Mouse (Mus musculus) regulatory T cell (primary cell): ENCODE measurements at regions not wholly inside any gene's neighbourhood (a gene's known extent, or its start where the extent isn't known, plus 50 kb on each side); places are given as distances from the start of the nearest gene placed in this dataset.

Experiments
- in situ Hi-C: fragments of 300-600 bp; cut with MboI, MseI; formaldehyde crosslinking; loops from one replicate; pipeline ENCODE4 v1.15.1; 2025; ENCODE audit warnings: high pct_unique_total_duplicates

DNA sequence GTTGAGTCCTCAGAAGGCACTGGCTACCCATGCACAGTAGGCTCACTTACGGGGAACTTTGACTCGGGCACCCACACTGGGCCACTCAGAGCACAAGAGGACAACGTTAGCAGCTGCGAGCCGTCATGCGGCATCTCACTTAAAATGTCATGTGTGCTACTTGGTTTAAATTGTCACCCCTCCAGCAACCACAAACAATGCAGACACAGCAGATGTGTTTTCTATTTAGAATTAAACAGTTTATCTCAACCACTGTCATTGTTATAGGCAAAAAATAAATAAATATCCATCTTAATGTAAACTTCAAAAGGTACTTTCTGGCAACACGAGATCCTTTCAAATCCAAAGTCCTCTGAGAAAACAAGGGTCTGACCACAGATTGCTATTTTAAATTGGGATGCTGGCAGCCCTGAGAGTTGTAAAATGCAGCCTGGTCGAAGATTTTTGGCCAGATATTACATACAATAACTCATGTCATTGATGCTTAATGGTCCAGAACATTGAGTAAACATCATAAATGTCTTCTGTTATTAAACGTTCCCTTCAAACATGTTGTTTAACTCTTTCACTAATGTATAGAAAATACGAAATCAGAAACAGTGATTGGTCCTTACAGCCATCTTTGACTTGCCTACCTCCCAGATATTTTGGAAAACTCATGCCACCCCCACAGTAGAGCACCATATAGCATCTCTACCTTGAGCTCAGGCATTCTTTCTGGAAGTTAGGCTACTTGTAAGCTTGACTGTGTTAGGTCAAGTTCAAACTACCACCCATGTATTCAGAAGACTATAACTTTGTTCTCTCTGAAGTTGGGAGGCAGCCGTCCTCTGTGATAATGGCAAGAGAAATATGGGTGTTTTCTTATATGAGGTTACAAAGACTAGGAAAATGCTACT lies 232.8 kb upstream of the Tcf21 start:
- in situ Hi-C loops, result no loop called here

DNA sequence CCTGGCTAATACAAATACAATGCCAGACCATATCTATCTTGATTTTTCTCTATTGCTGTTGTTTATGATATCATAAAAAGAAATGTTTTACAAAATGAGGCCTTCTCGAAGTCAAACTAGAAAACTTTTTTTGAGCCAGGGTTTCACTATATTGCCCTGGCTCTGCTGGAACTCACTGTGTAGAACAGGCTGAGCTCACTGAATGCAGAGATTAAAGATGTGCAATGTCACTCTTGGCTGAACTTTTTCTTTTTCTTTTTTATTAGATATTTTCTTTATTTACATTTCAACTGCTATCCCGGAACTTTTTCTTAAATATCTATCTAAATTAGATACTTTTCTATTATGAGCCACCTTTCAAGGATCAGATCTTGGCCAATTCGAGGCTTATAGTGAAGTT lies 224.5 kb upstream of the Tcf21 start:
- in situ Hi-C loops, result no loop called here

DNA sequence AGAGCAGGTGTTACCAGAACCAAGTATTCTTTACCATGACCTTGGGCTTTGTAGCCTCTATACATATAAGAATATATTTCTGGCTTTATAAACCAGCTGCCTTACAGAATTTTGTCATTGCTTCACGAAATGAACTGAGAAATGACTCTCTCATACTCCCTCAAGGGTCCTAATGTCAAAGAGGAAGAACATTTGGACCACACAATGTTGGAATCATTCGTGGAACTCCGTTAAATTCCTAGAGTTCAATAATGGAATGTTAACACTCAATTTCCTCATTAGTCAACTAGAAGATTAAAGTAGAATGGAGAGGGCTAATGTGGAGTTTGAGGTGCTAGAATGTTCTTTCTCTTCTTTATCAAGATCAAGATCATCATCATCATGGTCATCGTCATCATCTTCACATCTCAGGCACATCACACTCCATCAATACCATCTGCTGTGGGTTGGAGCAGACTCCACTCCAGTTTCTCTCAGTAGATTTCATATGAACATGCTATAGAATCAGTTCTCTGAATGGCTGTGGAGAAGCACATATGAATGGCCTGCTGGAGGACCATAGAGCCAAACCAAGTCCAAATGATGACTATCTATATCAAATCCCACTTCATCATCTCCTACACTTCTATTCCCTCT lies 211.6 kb upstream of the Tcf21 start:
- in situ Hi-C loops, result no loop called here

DNA sequence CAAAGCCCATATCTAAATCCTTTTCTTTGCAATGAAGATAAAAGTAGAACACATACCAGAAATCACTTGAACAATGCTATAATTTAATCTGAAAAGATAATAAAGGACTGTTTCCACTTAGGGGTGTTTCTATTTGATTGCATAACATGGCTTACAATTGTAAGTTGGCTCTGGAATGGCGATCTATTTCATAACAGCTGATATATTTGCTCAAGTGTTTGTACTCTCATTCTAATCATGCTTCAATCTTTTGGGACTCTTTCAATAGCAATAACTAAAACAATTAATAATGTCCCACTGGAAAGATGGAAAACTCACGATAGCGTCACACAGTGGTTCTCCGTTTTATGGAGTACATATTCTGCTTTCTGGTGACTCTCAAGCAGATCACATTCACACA lies 208.0 kb upstream of the Tcf21 start:
- in situ Hi-C loops, result no loop called here

DNA sequence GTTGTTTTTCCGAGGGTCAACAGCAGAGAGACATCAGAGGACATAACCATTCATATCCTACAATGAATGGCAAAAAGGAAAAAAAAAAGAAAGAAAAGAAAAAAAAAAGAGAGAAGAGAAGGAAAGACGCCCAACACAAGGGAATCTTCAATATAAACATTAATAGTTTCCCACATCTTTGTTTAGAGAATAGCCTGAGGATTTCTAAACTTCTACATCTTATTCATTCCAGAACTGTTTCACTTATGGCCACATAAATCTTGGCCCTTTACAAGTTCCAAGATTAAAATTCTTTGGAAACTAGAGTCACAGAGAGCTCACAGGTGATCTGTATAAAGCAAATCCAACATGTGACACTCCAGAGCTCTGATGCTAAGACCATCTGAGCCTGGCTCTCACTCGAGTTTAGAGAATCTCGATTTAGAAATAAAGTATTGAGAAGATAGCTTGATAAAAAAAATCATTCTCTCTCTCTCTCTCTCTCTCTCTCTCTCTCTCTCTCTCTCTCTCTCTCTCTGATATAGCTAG lies 197.2 kb upstream of the Tcf21 start:
- in situ Hi-C loops, result no loop called here

DNA sequence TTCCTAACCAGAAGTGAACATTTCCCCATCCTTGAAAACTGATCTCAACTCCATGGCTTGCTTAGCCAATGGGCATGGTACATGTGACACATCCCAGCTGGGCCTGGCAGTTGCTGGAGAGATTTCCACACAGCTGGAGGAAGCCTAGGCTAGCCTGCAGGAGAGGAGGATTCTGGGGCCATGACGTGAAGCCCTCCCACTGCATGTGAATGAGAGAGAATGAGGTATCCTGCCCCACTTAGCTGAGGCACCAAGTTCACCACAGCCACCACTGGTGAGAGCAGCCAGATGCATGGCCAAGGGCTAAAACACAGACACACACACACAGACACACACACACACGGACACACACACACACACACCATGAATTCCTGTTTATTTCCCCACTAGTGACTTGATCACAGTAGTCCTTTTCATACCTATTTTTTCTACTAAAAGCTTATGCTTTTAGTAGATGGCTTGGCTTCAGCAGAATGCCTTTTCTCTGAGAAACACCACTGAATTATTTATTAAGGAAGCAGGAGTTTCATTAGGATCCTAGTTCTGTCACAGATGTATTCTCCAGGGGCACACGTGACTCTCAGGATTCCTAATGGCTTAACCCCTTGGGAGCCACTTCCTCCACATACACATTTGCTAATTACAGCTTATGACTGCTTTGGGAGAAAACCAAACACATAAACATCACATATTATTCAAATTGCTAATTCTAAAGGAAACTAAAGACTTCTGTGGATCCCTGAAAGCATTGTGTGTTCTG lies 196.1 kb upstream of the Tcf21 start:
- in situ Hi-C loops, result no loop called here

DNA sequence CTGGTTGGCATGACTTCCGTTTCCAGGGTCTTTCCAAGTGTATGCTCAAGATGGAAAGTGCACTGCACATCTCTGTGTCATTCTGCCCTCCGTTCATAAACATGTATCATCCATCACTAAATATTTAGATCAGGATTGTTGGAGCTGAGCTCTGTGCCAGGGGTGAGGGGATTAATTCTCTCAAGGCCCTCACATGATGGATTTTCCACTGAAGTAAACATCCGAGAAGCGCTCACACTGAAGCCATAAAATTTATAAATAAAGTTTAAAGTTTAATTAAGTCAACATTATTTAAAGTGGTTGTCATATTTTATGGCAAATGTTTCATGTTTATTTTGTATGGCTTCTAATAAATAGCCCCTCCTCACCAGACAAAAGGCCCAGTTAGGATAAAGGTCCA lies 190.7 kb upstream of the Tcf21 start:
- in situ Hi-C loops, result no loop called here

DNA sequence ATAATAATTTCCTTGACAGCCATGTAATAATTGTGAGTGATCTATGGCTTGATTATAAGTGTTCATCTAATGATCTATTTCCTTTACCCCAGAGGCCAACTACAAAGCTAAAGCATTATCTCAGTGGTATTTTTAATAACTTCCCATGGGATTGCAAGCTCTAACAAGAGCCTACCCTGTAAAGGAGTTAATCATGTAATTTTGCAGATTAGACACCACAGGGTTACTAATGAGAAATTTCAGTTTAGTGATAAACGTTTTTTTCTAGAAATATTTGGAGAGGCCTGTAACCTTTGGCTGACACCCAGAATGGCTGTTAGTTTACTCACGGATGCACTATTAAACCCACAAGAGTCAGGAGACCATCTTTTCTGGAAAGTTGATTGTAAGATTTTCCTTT lies 190.2 kb upstream of the Tcf21 start:
- in situ Hi-C loops, result no loop called here

DNA sequence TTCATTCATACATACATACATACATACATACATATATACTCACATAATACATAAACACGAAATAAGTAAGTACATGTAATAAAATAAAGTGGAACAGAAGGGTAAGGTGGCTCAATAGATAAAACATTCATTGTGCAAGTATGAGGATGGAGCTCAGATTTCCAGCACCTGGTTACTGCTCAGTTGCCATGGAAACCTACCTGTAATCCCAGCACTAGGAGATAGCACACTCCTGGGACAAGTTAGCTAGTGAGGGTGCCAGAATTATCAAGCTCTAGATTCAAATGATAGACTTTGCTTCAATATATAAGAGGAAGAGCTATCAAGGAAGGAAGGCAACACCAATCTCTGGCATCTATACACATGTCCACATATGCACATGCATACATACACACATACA lies 184.8 kb upstream of the Tcf21 start:
- in situ Hi-C loops, result no loop called here

DNA sequence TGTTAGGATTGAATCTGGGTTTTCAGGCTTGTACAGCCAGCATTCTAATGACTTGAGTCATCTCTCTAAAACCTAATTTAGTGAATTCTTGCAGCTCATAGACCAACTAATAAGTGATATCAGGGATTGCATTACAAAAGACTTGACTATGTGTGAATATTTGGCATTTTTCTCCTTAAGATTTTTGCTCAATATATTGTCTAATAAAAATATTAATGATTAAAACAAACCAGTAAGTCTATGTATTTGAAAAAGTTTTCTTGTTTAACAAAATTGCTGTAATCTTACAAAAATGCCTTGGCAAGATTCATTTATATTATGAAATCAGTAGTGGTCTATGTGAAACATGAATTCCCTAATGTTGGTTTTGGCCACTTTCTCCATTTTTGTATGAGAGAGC lies 183.7 kb upstream of the Tcf21 start:
- in situ Hi-C loops, result no loop called here

DNA sequence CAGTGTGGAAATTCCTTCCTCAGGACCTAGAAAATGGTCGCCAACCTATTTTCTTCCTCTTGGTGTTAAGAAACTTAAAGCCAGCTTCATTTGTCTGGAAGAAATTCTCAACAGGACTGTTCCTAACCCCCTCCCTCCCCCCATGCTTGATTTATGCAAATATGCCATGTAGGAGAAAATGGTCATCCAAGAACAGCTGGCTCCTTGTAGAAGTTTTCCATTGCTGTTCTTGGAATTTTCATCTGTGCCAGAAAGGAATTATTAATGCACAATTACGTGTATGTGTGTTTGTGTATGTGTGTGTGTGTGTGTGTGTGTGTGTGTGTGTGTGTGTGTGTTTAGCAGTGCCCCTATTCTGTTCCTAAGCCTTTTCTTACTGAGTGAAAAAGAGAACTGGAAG lies 178.6 kb upstream of the Tcf21 start:
- in situ Hi-C loops, result no loop called here

DNA sequence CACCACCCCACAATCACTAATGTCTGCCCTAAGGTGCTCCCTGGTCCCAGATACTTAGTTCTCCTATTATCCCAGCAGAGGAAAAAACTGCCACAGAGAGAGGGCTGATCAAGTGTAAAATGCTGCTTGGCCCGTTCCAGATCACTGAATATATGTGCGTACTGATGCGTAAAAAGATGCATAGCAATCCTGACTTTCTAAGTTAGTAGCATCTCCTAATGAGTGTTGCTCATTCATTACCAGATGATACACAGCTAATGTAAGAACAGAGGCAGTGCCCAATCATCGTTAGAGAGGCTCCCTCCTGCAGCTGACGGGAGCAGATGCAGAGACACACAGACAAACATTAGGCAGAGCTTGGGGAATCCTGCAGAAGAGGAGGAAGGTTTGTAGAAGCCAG lies 177.6 kb upstream of the Tcf21 start:
- in situ Hi-C loops, result no loop called here

DNA sequence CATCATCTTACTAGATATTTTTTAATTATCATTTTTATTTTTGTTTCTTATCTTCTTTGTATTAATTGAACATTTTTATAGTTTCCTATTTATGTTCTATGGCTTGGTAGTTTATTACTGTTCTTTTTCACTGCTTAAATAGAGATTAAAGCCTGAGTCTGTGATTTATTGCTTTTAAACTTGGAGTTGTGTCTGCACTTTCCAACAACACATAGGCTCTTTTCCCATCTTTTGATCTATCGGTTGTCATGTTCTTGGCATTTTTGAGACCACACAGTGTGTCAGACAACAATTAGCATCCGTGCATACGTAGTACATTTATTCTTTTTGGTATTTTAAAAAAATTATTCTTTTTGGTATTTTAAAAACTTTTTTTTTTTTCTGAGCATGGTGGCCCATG lies 173.2 kb upstream of the Tcf21 start:
- in situ Hi-C loops, result no loop called here

DNA sequence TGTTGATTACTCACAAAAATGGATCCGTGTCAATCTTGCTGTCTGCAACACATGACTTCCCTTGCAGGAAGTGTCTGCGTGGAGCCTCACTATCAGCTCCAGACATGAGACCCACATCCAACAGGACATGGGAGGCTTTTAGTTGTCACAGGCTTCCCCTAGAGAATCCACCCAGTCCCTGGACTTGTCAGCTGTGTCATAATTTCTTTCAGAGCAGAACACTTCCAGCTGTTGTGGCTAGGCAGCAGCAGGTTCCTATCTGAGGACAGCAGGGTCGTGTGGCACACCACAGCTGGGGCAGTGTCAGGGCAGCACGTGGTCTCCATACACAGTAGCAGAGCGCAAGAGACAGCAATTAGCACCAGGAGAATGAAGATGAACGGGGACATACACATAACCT lies 161.8 kb upstream of the Tcf21 start:
- in situ Hi-C loops, result no loop called here

DNA sequence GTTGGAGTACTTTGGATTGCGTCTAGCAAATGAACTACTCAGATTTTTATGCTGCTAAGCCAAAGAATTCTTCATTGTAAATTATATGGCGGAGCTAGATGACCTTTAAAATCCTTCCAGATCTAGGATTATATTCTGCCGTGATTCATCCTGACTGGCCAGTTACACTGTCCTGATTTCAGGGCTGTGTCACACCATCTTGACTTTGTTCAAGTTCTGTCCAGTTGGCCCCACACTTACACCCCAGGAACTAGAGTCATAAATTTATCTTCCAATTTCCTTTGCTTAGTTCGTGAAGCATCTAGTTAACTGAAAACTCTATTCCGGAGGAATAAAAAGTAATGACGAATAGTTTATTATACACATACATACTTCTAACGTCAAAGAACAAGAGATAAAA lies 158.5 kb upstream of the Tcf21 start:
- in situ Hi-C loops, result no loop called here

DNA sequence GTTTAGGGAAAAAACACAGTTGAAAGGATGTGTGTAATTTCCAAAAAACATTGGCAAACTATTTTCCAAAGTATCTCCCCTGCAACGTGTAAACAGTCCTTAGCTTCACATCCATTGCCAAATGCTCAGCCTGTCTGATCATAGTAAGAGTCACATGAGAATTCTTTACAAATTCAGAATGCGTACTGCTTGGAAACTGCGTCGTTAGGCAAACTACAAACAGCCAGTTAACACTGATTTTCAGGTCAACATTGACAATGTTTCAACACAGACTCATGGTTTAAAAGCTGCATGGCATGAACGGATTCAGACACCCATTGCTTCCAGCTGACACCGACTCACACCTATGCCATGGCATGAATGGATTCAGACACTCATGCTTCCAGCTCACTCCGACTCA lies 137.0 kb upstream of the Tcf21 start:
- in situ Hi-C loops, result no loop called here

DNA sequence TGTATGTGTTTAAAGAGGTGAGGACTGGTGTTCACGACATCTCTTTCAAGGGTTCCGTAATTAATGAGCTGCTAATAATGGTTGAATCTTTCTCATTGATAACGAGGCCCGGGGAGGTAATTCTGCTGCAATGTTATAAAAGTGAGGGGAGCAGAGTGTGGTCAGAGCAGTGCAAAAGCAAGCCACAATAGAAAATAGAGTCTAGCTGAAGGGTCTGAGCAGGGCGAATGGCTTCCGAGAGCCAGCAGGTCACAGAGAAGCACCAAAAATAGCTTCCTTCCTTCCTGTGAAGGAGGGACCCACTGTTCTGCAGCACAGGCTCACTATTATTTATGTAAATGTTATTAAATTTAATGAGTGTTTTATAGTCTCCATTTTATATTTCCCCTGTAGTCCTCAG lies 133.3 kb upstream of the Tcf21 start:
- in situ Hi-C loops, result no loop called here

DNA sequence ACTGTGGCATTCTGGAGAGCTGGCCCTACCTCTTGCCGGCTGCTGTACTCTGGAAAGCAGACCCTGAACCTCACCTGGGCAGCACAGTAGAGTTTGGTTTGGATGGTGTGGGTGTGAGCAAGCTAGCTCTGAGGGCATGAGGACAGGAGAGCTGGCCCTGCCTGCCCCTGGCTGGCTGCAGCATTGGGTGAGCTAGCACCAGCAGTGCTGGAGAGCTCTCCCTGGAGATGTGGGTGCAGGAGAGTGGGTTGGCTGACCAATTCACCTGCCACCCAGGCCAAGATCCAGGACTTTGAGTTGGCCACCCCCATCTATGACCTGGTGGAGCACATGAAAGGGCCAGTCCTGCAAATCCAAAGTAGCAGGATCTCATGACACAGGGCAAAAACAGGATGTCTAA lies 124.3 kb upstream of the Tcf21 start:
- in situ Hi-C loops, result loop anchor here (25.0 kb wide), 1 partner anchor 1568 kb away; no protein-coding TSS in a partner anchor

DNA sequence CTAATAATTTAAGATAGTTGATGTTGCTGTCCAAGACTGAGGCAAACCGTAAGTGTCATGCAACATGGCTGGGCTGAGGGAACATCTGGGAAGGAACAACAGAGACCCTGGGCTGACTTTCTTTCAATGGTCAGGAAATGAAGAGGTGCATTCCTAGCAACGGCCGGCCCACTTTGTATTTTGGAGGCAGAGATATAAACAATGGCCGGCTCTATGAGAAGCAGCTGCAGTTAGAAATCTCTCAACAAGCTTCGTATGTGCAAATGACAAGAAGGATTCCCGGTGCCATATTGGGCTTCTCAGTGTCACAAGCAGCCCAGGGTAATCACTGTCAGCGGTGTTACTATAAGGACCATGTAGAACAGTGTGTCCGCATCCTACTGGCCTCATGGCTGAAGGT lies 108.0 kb upstream of the Tcf21 start:
- in situ Hi-C loops, result loop anchor here (25.0 kb wide), 1 partner anchor 1584 kb away; no protein-coding TSS in a partner anchor

DNA sequence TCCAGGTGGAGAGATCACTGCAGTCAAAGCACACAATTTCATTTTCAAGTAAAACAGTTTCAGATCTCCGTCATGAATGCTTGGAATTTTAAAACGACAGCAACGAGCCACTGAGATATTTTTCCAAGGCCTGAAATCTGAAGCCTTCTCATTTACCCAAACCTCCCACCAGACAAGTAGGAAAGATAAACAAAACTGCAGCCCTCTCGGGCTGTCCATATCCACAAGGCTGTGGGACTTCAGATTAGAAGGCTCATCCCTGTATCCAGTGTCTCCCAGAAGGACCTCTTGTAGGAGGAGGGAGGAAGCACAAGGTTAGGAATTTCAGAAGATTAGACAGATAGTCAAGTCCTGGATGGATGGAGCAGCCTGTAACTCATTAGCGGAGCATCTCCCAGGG lies 106.1 kb upstream of the Tcf21 start:
- in situ Hi-C loops, result loop anchor here (25.0 kb wide), 1 partner anchor 1586 kb away; no protein-coding TSS in a partner anchor

DNA sequence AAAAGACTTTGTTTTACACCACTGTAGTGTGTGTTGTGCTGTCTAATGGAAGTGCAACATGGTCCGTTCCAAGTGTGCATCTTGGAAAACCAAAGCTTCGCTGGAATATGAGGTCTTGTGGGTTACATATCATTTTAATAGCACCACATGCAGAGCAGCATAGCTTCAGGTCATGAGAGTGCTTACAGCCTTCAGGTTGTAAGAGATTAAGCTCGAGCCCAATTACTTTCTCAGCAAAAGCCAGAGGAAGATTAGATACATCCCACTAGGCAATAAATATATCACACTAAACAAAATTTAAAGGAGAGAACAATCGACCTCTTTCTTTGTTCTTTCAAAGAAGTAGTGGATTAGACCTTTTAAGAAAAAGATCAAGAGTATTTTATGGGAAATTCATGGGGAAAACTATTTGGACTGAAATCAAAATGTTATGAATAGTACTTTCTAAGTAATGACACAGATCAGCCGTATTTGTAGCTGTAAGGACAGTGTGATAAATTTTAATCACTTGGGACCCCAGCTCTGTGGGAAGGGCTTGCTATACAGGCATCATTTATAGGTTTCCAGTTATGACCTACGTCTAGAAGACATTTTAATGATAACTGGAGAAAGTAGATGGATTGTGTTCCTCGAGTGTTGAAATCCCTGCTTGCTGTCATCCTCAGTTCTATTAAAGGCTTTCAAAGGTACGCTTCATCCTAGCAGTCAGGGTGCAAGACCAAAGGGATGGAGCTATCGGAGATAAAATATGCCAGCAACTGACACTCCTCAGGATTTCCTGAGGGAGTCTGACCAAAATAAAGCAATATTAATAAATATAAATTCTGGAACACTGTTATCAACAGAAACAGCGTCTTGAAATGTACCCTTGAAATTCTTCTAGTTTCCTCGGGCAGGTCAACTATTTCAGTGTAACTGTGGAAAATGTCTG lies 101.3 kb upstream of the Tcf21 start:
- in situ Hi-C loops, result no loop called here
